Mouse (Mus musculus): ENCODE results near the gene Tmem132c. TPM values are rescaled to one million over a fixed set of nuclear protein-coding genes. Genes with fewer than 3 reads are reported as not detected.

Tmem132c gene
- polyA plus RNA-seq, 1 experiment from 2014 or later: 30.6 TPM

DNA sequence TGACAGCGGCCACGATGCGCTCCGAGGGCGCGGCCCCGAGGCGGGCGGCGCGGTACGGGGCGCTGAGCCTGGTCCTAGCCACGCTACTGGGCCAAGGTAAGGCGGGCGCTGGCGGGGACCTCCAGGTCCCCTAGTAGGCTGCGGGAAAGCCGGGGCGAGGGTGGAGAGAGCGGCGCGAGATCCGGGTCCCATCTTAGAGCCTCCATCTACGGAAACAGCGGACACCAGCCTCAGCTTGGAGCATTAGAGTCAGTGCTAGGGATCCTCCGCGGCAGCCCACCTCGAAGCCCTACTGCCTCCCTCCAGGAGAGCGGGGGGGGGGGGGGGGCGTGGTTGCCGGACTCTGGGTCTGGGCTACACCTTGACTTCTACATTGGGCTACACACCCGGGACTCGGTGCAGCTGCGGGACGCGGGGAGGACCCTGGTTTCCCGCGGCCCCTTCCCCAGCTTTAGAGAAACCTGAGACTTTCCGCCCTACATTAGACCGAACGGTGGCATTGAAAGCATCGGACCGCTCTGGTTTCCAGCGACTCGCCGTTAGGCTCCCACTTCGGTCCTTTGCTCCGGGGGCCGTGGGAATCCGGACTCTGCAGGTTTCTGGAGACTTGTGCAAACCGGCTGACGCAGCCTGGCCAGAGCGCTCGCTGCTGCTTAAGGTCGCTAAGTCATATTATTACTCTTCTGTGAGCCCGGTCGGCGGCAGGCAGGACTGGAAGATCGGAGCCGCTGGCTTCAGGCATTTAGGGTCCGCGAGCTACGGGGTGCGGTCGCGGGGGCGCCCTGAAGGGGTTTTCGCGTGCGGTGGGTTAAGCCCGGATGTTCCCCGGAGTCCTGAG is 536 bp downstream of the Tmem132c start:
- Histone ChIP-seq H3K4me2 (replicated peaks) (peak overlapping the region; percentile 85), H3K9ac (peak overlapping the region; percentile 66), H3K27me3 (peaks cover 57% of the 10 kb centered on the region), H3K36me3 (no peaks in the 10 kb centered on the region), H3K9me3 (replicated peaks) (peaks cover 5% of the 10 kb centered on the region; the same call in 1 of the 2 replicates), H3K27ac (0 out of 2 replicates have a peak overlapping the region, but pooled peaks have one; percentile 30), H3K4me3 (peak overlapping the region; percentile 66), H3K4me1 (peaks cover 30% of the 10 kb centered on the region)
- ATAC-seq (ENCODE audit: low FRiP score): peak; percentile 78
- under 1% methylated on average over 72 of the region's 73 CpGs for WGBS

DNA sequence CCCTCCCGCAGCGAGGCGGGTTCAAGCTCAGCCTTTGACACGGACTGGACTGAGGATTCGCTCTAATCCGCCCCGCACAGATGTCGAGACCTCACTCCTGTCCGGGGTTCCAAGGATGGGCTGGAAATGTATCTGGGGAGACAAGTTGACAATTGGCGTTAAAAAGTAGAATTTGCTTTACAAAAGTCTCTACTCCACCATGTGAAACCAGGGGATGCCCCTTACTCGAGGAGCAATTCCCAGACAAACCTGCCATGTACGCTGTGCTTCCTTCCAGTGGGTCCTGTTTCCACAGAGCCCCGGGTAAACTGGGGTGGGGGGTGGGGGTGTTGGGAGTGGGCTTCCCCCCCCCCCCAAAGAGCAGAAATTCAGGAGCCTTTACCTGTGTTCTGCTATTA is 1.2 kb downstream of the Tmem132c start:
- H3K9ac ChIP-seq: peak overlapping the region; percentile 66
- peak overlapping the region; percentile 66 for H3K4me3 ChIP-seq
- H3K4me2 ChIP-seq (replicated peaks): peak overlapping the region; percentile 85
- no peaks in the 10 kb centered on the region for H3K36me3 ChIP-seq
- H3K27ac ChIP-seq: no peak overlapping the region
- H3K9me3 ChIP-seq (replicated peaks): peaks cover 5% of the 10 kb centered on the region; the same call in 1 of the 2 replicates
- H3K27me3 ChIP-seq: peaks cover 53% of the 10 kb centered on the region
- H3K4me1 ChIP-seq: peaks cover 30% of the 10 kb centered on the region
- ATAC-seq (ENCODE audit: low FRiP score): no peak
- WGBS: under 1% methylated on average over 13 of the region's 13 CpGs

DNA sequence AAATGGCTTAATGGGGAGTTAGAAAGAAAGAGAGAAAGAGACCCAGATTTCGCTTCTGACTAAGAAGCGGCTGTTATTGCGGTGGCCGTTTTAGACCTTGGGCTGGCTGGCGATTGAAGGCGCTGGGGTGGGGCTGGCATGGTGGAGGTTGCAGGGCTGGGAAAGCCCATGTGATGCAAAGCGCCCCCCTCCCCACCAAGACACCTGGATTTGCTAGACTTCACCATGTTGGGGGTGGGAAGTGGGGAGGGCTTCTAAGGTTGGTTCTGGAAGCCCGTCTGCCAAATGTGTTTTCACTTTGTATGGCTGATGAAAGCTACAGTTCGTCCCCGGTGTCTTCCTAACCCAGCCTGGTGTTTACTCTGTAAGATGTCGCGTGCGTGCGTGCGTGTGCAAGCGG is 1.6 kb downstream of the Tmem132c start:
- Histone ChIP-seq H3K27me3 (peaks cover 50% of the 10 kb centered on the region), H3K9ac (peak overlapping the region; percentile 66), H3K4me1 (peaks cover 30% of the 10 kb centered on the region), H3K4me2 (replicated peaks) (peak overlapping the region; percentile 85), H3K27ac (no peak overlapping the region), H3K36me3 (no peaks in the 10 kb centered on the region), H3K9me3 (replicated peaks) (peaks cover 5% of the 10 kb centered on the region; the same call in 1 of the 2 replicates), H3K4me3 (peak overlapping the region; percentile 66)
- WGBS: under 1% methylated on average over 16 of the region's 16 CpGs
- ATAC-seq (ENCODE audit: low FRiP score): no peak

DNA sequence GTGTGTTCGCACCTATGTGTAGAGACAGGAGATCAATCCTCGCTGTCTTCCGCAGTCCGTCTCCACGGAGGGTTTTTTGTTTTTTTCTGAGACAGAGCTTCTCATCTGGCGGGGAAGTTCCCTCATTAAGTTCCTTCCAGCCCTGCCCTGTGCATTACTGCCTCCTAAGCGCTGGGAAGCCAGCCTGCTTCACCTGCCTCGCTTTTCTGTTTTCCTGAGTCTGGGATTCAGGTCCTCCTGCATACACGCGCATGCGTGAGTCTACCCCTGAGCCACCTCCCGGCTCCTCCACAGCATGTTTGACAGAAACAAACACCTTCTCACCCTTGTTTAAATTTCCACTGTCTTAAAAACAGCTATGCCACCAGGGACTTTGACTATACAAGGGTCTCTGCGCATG is 2.0 kb downstream of the Tmem132c start:
- Histone ChIP-seq H3K9ac (peak overlapping the region; percentile 66; the same call in 1 of the 2 replicates), H3K27ac (no peak overlapping the region), H3K4me3 (peak overlapping the region; percentile 66), H3K36me3 (no peaks in the 10 kb centered on the region), H3K4me1 (peaks cover 30% of the 10 kb centered on the region), H3K27me3 (peaks cover 48% of the 10 kb centered on the region), H3K4me2 (replicated peaks) (peak overlapping the region; percentile 85), H3K9me3 (replicated peaks) (peaks cover 5% of the 10 kb centered on the region; the same call in 1 of the 2 replicates)
- no peak for ATAC-seq (ENCODE audit: low FRiP score)
- WGBS: 7% methylated on average over 13 of the region's 13 CpGs

- 61% methylated on average over 2 of the region's 2 CpGs for WGBS
- no peak for ATAC-seq (ENCODE audit: low FRiP score)
- no peak overlapping the region for H3K27ac ChIP-seq
- peaks cover 3% of the 10 kb centered on the region; the same call in 1 of the 2 replicates for H3K36me3 ChIP-seq
- H3K9me3 ChIP-seq (replicated peaks): no peaks in the 10 kb centered on the region; the same call in 1 of the 2 replicates
- H3K27me3 ChIP-seq: no peaks in the 10 kb centered on the region
- no peak overlapping the region for H3K9ac ChIP-seq
- no peak overlapping the region for H3K4me2 ChIP-seq (replicated peaks)
- H3K4me3 ChIP-seq: no peak overlapping the region
- no peaks in the 10 kb centered on the region for H3K4me1 ChIP-seq
These were observed 11.7 kb downstream of the Tmem132c start for GRCm38 (mm10) chr5:127253263-127253662.

- 64% methylated on average over 11 of the region's 11 CpGs for WGBS
- Histone ChIP-seq H3K4me3 (no peak overlapping the region), H3K4me2 (replicated peaks) (no peak overlapping the region), H3K4me1 (no peaks in the 10 kb centered on the region), H3K27me3 (no peaks in the 10 kb centered on the region), H3K9me3 (replicated peaks) (no peaks in the 10 kb centered on the region; the same call in 1 of the 2 replicates), H3K9ac (no peak overlapping the region), H3K27ac (no peak overlapping the region), H3K36me3 (peaks cover 3% of the 10 kb centered on the region; the same call in 1 of the 2 replicates)
- ATAC-seq (ENCODE audit: low FRiP score): no peak
These were observed 15.5 kb downstream of the Tmem132c start for GRCm38 (mm10) chr5:127256947-127257610.

DNA sequence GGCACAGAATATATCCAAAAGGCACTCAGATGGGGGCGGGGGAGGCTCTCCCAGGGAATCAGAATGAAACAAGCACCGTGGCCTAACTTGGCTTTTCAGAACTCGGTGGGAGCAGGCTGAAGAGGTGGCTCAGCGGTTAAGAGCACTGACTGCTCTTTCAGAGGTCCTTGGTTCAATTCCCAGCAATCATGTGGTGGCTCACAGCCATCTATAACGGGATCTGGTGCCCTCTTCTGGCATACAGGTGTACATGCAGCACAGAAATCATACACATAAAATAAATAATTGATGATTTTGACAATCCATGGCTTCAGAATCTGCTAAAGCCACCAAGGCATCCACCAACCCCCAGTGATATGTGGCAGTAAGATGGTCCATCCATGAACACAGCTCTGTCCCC is 20.5 kb downstream of the Tmem132c start:
- no peaks in the 10 kb centered on the region for H3K27me3 ChIP-seq
- no peaks in the 10 kb centered on the region for H3K36me3 ChIP-seq
- no peak for ATAC-seq (ENCODE audit: low FRiP score)
- no peaks in the 10 kb centered on the region for H3K4me1 ChIP-seq
- no peak overlapping the region for H3K4me2 ChIP-seq (replicated peaks)
- no peak overlapping the region for H3K4me3 ChIP-seq
- H3K9ac ChIP-seq: no peak overlapping the region
- no peak overlapping the region for H3K27ac ChIP-seq
- 78% methylated on average over 5 of the region's 5 CpGs for WGBS
- H3K9me3 ChIP-seq (replicated peaks): no peaks in the 10 kb centered on the region

- WGBS: 54% methylated on average over 3 of the region's 3 CpGs
- no peak for ATAC-seq (ENCODE audit: low FRiP score)
These were observed 29.5 kb downstream of the Tmem132c start for GRCm38 (mm10) chr5:127271145-127271544.

DNA sequence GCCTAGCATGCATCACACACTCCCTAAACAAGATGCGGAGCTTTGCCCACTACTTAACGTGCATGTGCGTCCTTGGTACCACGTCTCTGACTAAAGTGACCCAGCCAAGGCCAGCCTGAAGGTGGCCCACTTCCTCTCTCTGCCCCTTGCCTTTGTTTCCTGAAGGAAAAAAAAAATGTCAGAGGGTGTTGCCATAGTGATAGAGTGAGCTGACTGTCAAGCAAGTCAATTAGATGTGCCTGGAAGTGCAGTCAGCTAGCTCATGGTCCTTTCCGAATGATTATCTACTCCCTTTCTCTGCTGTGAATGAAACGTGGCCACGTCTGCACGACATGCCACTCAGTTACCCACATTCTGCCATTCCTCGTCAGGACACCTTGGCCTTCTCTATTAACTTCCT is 37.9 kb downstream of the Tmem132c start:
- Histone ChIP-seq H3K9me3 (replicated peaks) (no peaks in the 10 kb centered on the region), H3K27ac (no peak overlapping the region), H3K9ac (no peak overlapping the region), H3K4me3 (no peak overlapping the region), H3K27me3 (peaks cover 3% of the 10 kb centered on the region; the same call in 1 of the 2 replicates), H3K4me2 (replicated peaks) (no peak overlapping the region), H3K4me1 (peaks cover 9% of the 10 kb centered on the region; the same call in 1 of the 2 replicates), H3K36me3 (no peaks in the 10 kb centered on the region)
- WGBS: 40% methylated on average over 9 of the region's 9 CpGs
- no peak for ATAC-seq (ENCODE audit: low FRiP score)

More at GRCm38 (mm10) chr5:127271145-127271544, 29.5 kb downstream of the Tmem132c start:
- no peak overlapping the region for H3K9ac ChIP-seq
- no peak overlapping the region for H3K4me2 ChIP-seq (replicated peaks)
- H3K4me1 ChIP-seq: no peaks in the 10 kb centered on the region
- H3K27me3 ChIP-seq: no peaks in the 10 kb centered on the region
- no peak overlapping the region for H3K27ac ChIP-seq
- no peaks in the 10 kb centered on the region for H3K36me3 ChIP-seq
- no peak overlapping the region for H3K4me3 ChIP-seq
- H3K9me3 ChIP-seq (replicated peaks): 0 out of 2 replicates have a peak, but pooled peaks cover 3% of the 10 kb centered on the region

- WGBS: 82% methylated on average over 4 of the region's 4 CpGs
- no peak for ATAC-seq (ENCODE audit: low FRiP score)
- H3K4me3 ChIP-seq: no peak overlapping the region
- H3K9me3 ChIP-seq (replicated peaks): no peaks in the 10 kb centered on the region
- H3K4me2 ChIP-seq (replicated peaks): no peak overlapping the region
- peaks cover 9% of the 10 kb centered on the region; the same call in 1 of the 2 replicates for H3K4me1 ChIP-seq
- no peak overlapping the region for H3K9ac ChIP-seq
- H3K36me3 ChIP-seq: no peaks in the 10 kb centered on the region
- H3K27me3 ChIP-seq: peaks cover 3% of the 10 kb centered on the region; the same call in 1 of the 2 replicates
- no peak overlapping the region for H3K27ac ChIP-seq
These were observed 39.6 kb downstream of the Tmem132c start for GRCm38 (mm10) chr5:127281186-127281585.

DNA sequence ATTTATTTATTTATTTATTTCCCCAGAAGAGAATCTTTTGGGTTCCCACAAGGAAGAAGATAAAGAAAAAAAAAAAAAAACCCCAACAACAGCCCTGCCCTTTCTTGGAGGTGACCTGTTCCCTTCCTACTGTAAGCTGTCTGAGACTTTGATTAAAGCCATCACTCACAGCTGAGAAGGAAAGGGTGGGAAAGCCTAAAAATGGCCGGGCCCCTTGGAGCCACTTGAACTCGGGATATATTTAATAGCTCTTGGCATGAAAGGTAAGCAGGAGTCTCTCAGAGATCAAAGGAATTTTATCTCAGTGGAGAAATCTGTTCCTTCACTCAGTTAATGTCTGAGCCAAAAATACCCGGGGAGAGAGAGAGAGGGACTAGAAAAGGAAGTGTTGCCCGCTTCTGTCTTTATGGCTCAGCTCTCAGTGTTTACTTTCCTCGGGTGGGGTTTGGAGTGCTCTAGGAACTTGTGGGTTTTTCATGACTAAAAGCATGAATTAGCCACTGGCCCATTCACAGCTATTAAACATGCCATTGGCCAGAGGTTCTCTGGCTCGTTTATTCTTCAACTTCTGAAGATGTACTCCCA is 41.0 kb downstream of the Tmem132c start:
- WGBS: 78% methylated on average over 6 of the region's 6 CpGs
- no peak for ATAC-seq (ENCODE audit: low FRiP score)
- no peak overlapping the region for H3K27ac ChIP-seq
- H3K9me3 ChIP-seq (replicated peaks): no peaks in the 10 kb centered on the region
- no peak overlapping the region for H3K4me2 ChIP-seq (replicated peaks)
- peaks cover 11% of the 10 kb centered on the region; the same call in 1 of the 2 replicates for H3K4me1 ChIP-seq
- no peak overlapping the region for H3K4me3 ChIP-seq
- no peak overlapping the region for H3K9ac ChIP-seq
- H3K27me3 ChIP-seq: peaks cover 3% of the 10 kb centered on the region; the same call in 1 of the 2 replicates
- no peaks in the 10 kb centered on the region for H3K36me3 ChIP-seq

- peaks cover 19% of the 10 kb centered on the region for H3K4me1 ChIP-seq
- H3K4me2 ChIP-seq (replicated peaks): no peak overlapping the region
- H3K27me3 ChIP-seq: no peaks in the 10 kb centered on the region
These were observed 45.3 kb downstream of the Tmem132c start for GRCm38 (mm10) chr5:127286886-127287285.

More at GRCm38 (mm10) chr5:127286886-127287285, 45.3 kb downstream of the Tmem132c start:
- H3K9ac ChIP-seq: no peak overlapping the region
- no peak for ATAC-seq (ENCODE audit: low FRiP score)
- H3K36me3 ChIP-seq: no peaks in the 10 kb centered on the region
- H3K4me3 ChIP-seq: no peak overlapping the region
- 51% methylated on average over 5 of the region's 5 CpGs for WGBS
- 0 out of 2 replicates have a peak, but pooled peaks cover 5% of the 10 kb centered on the region for H3K9me3 ChIP-seq (replicated peaks)
- no peak overlapping the region for H3K27ac ChIP-seq
